Mouse (Mus musculus) liver, embryonic 11.5 days (tissue): Measurements from ENCODE around the gene Cym. TPM values are rescaled to one million over a fixed set of nuclear protein-coding genes. Genes with fewer than 3 reads are reported as not detected.

ENCODE experiments used
- ATAC-seq: fragments of 200-750 bp; cut with Nextera tagmentation; replicated peaks from 2 replicates; pipeline ENCODE4 v1.8.0; 2017; ENCODE audit warnings: moderate number of reproducible peaks, mild to moderate bottlenecking, moderate TSS enrichment, moderate library complexity; ENCODE audit not compliant: low FRiP score
- DNase-seq: peaks from one replicate; pipeline ENCODE4 v3.0.0-alpha.2; 2017; ENCODE audit warnings: low spot score
- H3K27ac ChIP-seq: fragments of 300-500 bp; sonication (generic); 2 replicates; pipeline ENCODE4 v1.5.1; 2014; ENCODE audit warnings: mild to moderate bottlenecking, low read depth, low read length, control low read depth
- H3K27me3 ChIP-seq: fragments of 300-500 bp; sonication (generic); replicated peaks from 2 replicates; pipeline ENCODE4 v1.6.1; 2014; ENCODE audit warnings: low read length, mixed read lengths; ENCODE audit not compliant: control insufficient read depth, insufficient read depth
- H3K36me3 ChIP-seq: fragments of 300-500 bp; sonication (generic); 2 replicates; pipeline ENCODE4 v1.6.1; 2014; ENCODE audit warnings: mild to moderate bottlenecking, low read length, moderate library complexity, mixed read lengths; ENCODE audit not compliant: control insufficient read depth, insufficient read depth
- H3K4me1 ChIP-seq: fragments of 300-500 bp; sonication (generic); replicated peaks from 2 replicates; pipeline ENCODE4 v1.6.1; 2014; ENCODE audit warnings: low read length, mixed read lengths; ENCODE audit not compliant: control insufficient read depth, insufficient read depth
- H3K4me2 ChIP-seq: fragments of 300-500 bp; sonication (generic); 2 replicates; pipeline ENCODE4 v1.6.1; 2014; ENCODE audit warnings: mild to moderate bottlenecking, control low read depth, moderate library complexity
- H3K4me3 ChIP-seq: fragments of 300-500 bp; sonication (generic); 2 replicates; pipeline ENCODE4 v1.5.1; 2014; ENCODE audit warnings: low read depth, low read length, control low read depth
- H3K9ac ChIP-seq: fragments of 300-500 bp; sonication (generic); 2 replicates; pipeline ENCODE4 v1.6.1; 2014; ENCODE audit warnings: low read depth, low read length, control low read depth
- H3K9me3 ChIP-seq: fragments of 300-500 bp; sonication (generic); 2 replicates; pipeline ENCODE4 v1.6.1; 2016; ENCODE audit warnings: low read length, inconsistent platforms, mixed read lengths; ENCODE audit not compliant: control insufficient read depth
- WGBS: fragments of 180-500 bp; shearing (Covaris S2); extraction: QIAGEN DNeasy Blood & Tissue Kit; methylation state at CpG from one replicate; pipeline ENCODE4 v1.1.7; 2014; 5-methylcytosine and 5-hydroxymethylcytosine counted together
- polyA plus RNA-seq: library from polyadenylated mRNA; unstranded; fragments of >200 nt; fragmentation: Nextera tagmentation; extraction: Ambion mirVana; gene quantifications from 2 replicates; pipeline ENCODE4 v1.2.1, GENCODE M21; 2014

The Cym gene
- polyA plus RNA-seq, 1 experiment from 2014 or later = 0.27 TPM

DNA sequence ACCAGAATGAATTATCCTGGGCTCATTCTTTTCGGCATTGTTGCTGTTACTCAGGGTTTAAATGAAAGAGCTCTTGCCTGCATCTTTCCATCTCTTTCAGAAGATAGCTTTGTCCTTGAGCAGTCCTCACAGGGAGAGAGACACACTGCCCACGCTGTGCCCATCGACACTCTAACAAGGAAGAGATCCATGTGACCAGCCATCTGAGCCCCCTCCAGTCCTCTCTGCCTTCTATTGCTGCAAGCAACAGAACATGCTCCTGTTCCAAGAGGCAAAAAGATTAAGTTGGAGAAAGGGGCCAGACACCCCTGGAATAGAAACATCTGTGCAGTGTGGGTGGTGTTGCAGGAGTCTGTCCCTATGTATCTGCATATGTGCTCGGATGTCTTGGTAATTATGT lies 34.5 kb downstream of the Cym start:
- H3K4me1 ChIP-seq = no peaks in the 10 kb centered on the region
- no peak overlapping the region for H3K4me2 ChIP-seq
- H3K9me3 ChIP-seq = no peaks in the 10 kb centered on the region
- no peak overlapping the region for H3K4me3 ChIP-seq
- WGBS = 74% methylated on average over 4 of the region's 4 CpGs
- H3K36me3 ChIP-seq = no peaks in the 10 kb centered on the region
- no peak for DNase-seq
- no peak overlapping the region for H3K9ac ChIP-seq
- H3K27ac ChIP-seq = no peak overlapping the region
- no peak for ATAC-seq
- H3K27me3 ChIP-seq = peaks cover 2% of the 10 kb centered on the region; the same call in 1 of the 2 replicates

DNA sequence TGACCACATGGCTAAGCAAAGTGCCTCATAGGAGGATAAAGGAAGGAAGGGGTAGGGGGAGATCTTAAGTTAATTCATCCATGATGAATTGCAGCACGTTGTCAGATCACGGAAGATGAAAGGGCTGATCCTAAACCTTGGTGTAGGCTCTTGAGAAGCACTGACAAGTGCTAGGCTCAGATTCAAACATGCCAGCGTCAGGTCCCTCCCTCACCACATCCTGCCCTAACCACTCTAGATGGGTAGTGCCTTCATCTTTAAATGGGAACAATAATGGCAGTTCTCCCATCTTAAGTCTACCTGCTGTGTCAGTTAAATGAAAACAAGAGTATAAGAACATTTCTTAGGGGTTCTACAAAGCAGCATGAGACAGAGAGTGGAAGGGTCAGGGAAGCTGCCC lies 35.9 kb downstream of the Cym start:
- 70% methylated on average over 3 of the region's 3 CpGs for WGBS
- Histone ChIP-seq H3K4me3 (no peak overlapping the region), H3K27me3 (peaks cover 1% of the 10 kb centered on the region; the same call in 1 of the 2 replicates), H3K4me2 (no peak overlapping the region), H3K4me1 (no peaks in the 10 kb centered on the region), H3K27ac (no peak overlapping the region), H3K9ac (no peak overlapping the region), H3K36me3 (no peaks in the 10 kb centered on the region), H3K9me3 (no peaks in the 10 kb centered on the region)
- DNase-seq (no peak), ATAC-seq (no peak)

DNA sequence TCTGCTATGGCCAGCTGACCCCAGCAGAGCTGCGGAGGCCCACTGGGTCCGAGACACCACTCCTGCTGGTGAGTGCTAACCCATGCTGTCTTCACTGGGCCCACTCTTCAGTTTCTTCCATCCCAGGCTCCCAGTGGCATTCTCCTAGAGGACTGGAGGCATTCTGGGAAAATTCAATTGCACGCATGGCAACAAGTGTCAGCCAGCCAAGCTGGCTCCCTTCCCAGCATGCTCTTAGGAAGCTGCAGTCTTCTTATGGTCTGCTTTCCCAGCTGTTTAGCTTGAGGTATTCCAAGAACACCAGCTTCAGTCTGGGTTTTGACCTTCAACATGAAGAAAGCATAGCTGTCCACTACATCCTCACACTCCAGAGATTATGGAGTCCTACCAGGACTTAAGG lies 38.4 kb downstream of the Cym start:
- ATAC-seq (no peak), DNase-seq (no peak)
- Histone ChIP-seq H3K4me2 (no peak overlapping the region), H3K9ac (no peak overlapping the region), H3K27ac (no peak overlapping the region), H3K36me3 (no peaks in the 10 kb centered on the region), H3K4me1 (no peaks in the 10 kb centered on the region), H3K4me3 (no peak overlapping the region), H3K9me3 (no peaks in the 10 kb centered on the region), H3K27me3 (no peaks in the 10 kb centered on the region)
- 88% methylated on average over 3 of the region's 3 CpGs for WGBS

DNA sequence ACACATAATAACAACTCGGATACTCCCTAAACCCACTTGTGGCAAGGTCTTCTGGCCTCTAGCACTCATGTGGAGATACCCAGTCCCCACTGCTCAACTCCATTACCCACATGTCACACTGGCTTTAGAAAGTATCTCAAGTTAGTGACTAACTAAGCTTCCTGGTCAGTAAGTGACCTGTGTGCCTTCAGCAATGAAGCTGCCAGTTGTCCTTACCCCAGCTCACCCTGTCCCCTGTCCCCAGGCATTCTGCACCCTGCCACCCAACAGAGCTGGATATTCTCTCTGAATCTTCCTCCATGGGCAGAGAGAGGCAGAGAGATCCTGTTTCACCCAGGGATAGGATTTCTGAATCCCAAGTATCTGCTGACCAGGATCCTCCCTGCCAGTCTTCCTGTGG lies 38.8 kb downstream of the Cym start, which contains the start of gene Kcna10:
Gene Kcna10 (plus strand): TSS at position 301 of the 400 bp plus-strand sequence.
- Histone ChIP-seq H3K9ac (no peak within 1 kb of the TSS), H3K27ac (no peak within 1 kb of the TSS), H3K4me3 (no peak within 1 kb of the TSS), H3K4me2 (no peak within 1 kb of the TSS), H3K27me3 (no peaks in the 10 kb centered on the region), H3K9me3 (no peaks in the 10 kb centered on the region), H3K4me1 (no peaks in the 10 kb centered on the region), H3K36me3 (no peaks in the 10 kb centered on the region)
- WGBS = 68% methylated on average over 1 of the region's 1 CpGs
- no peak for DNase-seq
- no peak for ATAC-seq

DNA sequence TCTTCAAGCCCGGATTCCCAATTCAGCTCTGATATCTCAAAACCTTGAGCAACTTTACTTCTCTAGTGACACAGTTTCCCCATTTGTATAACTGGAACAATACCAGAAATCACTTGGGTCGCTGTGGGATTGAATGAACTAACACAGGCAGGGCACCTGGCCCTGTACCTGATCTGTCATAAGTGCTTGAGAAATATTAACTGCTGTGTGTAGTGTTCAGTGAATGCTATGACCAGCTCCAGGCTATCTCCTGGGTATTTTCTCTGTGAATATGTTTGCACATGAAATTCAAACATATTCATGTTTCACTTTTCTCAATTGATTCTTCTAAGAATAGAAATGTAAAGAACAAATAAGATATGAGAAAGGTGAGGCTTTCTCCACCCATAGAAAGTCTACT lies 40.7 kb downstream of the Cym start:
- no peak overlapping the region for H3K27ac ChIP-seq

DNA sequence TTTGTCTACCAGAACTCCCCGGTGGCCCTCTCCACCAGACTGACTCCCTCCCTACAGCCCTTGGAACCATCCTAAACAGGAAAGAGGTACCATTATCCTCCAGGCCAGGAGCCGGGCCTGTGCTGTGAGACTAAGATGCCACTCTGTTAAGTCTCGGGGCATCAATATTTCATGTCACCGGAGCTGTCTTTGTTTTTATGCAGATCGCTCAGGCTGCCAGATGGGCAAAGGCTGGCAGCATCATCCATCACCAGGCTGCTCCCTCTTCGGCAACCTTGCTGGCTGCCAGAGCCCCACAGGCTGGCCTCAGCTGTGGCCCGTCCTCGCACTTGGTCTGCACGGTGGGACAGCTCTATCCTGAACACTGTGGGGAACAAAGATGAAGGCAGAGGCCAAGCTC lies 45.0 kb downstream of the Cym start:
- H3K9ac ChIP-seq = no peak overlapping the region
- H3K4me2 ChIP-seq = no peak overlapping the region
- no peaks in the 10 kb centered on the region for H3K4me1 ChIP-seq
- no peaks in the 10 kb centered on the region for H3K27me3 ChIP-seq
- 72% methylated on average over 9 of the region's 9 CpGs for WGBS
- no peak for ATAC-seq
- H3K9me3 ChIP-seq = no peaks in the 10 kb centered on the region
- no peak overlapping the region for H3K27ac ChIP-seq
- no peak for DNase-seq
- no peak overlapping the region for H3K4me3 ChIP-seq
- H3K36me3 ChIP-seq = no peaks in the 10 kb centered on the region

More for the DNA sequence above, 40.7 kb downstream of the Cym start:
- no peak overlapping the region for H3K9ac ChIP-seq
- 61% methylated on average over 2 of the region's 2 CpGs for WGBS
- no peak for ATAC-seq
- no peak for DNase-seq
- H3K4me3 ChIP-seq = no peak overlapping the region
- no peaks in the 10 kb centered on the region for H3K4me1 ChIP-seq
- no peak overlapping the region for H3K4me2 ChIP-seq
- H3K9me3 ChIP-seq = no peaks in the 10 kb centered on the region
- no peaks in the 10 kb centered on the region for H3K27me3 ChIP-seq
- H3K36me3 ChIP-seq = no peaks in the 10 kb centered on the region

DNA sequence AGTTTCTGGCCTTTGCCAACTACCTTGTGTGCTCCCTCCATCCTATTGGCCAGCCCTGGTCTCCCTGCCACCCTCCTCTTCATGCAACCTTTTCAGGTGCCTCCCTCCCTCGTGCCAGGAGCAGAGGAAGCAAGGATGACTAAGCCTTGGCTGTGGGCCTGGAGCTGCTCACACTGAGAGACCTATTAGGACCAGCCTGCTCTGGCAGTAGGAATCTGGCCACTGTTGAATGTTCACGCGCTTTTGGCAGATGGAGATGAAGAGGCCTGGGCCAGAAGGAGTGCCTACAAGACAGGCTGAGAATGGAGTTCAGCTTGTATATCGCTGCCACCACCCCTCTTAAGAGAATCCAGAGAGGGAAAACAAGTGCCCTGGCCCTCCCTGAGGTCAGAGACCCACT lies 46.0 kb downstream of the Cym start:
- Histone ChIP-seq H3K9me3 (no peaks in the 10 kb centered on the region), H3K9ac (no peak overlapping the region), H3K4me3 (no peak overlapping the region), H3K27me3 (no peaks in the 10 kb centered on the region), H3K4me1 (no peaks in the 10 kb centered on the region), H3K27ac (no peak overlapping the region), H3K4me2 (no peak overlapping the region), H3K36me3 (no peaks in the 10 kb centered on the region)
- no peak for ATAC-seq
- DNase-seq = no peak
- WGBS = 61% methylated on average over 4 of the region's 4 CpGs

DNA sequence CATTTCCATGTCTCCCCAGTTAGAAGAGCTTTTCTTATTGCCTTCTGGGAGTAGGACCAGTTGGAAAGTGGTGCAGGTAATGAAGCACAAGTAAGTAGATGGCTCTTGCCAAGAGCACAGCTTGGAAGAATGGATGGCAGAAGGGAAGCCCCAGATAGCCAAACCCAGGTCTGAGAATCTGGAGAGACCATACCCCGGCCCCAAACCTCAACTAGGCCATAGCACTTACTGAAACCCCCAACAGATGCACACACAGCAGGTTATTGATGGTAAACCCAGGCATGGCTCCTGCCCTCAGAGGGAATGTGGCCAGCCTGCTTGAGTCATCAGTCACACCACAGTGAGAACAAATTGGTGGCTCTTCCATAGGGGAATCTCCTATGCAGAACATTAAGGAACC lies 49.0 kb downstream of the Cym start:
- Histone ChIP-seq H3K27ac (no peak overlapping the region), H3K9me3 (no peaks in the 10 kb centered on the region), H3K4me1 (no peaks in the 10 kb centered on the region), H3K4me3 (no peak overlapping the region), H3K27me3 (no peaks in the 10 kb centered on the region), H3K36me3 (no peaks in the 10 kb centered on the region), H3K9ac (no peak overlapping the region), H3K4me2 (no peak overlapping the region)
- no peak for DNase-seq
- no peak for ATAC-seq
- 70% methylated on average over 1 of the region's 1 CpGs for WGBS

DNA sequence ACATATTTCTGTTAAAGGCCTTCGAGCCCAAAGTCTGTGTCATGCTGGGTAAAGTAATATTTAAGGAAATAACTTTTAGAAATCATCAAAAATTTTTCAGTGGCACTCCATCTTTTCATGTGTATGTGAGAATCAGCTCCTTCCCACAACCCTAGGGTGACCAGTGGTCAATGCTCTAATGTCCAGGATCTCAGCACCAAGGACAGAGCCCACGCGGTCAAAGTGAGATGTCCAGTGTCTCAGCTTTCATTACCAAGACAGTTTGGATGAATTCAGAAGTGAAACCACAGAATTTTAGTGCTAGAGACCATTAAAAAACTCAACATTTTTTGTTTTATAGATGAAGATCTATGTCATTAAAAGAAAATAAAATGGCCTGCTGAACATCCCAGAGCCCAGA lies 49.6 kb downstream of the Cym start:
- no peak overlapping the region for H3K27ac ChIP-seq
- H3K9ac ChIP-seq = no peak overlapping the region
- H3K4me2 ChIP-seq = no peak overlapping the region
- no peaks in the 10 kb centered on the region for H3K4me1 ChIP-seq
- no peak overlapping the region for H3K4me3 ChIP-seq
- WGBS = 77% methylated on average over 3 of the region's 3 CpGs
- H3K27me3 ChIP-seq = no peaks in the 10 kb centered on the region
- ATAC-seq = no peak
- DNase-seq = no peak
- no peaks in the 10 kb centered on the region for H3K9me3 ChIP-seq
- no peaks in the 10 kb centered on the region for H3K36me3 ChIP-seq
